Mouse (Mus musculus) retina, postnatal 7 days (tissue): ENCODE data around the gene Asb15.

Experiments
- DNase-seq: peaks from one replicate; pipeline ENCODE4 v3.0.0-alpha.2; 2012; ENCODE audit warnings: low read depth, low spot score

The Asb15 gene

GRCm38 (mm10) chr6:24528064-24528243, at the start of gene Asb15:
Gene Asb15 (plus strand): TSS chr6:24528144.
- DNase-seq = no peak

- DNase-seq = no peak
Observed at GRCm38 (mm10) chr6:24486530-24486929, 41.4 kb upstream of the Asb15 start.

DNA sequence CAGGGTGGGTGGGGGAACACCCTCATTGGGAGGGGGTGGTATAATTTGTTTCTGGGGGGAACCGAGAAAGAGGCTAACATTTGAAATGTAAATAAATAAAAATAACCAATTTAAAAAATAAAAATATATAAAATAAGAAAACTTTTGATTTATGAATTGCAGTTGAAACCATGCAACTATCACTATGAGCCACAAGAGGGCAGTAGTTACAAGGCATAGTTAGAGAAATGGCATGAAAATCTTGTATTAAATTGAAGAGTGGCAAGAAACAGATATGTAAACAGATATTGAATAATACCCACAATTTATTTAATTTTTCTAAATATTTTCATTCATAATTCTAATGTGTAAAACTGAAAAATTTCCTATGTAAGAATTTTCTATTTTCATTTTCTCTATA, 37.6 kb upstream of the Asb15 start:
- no peak for DNase-seq

DNA sequence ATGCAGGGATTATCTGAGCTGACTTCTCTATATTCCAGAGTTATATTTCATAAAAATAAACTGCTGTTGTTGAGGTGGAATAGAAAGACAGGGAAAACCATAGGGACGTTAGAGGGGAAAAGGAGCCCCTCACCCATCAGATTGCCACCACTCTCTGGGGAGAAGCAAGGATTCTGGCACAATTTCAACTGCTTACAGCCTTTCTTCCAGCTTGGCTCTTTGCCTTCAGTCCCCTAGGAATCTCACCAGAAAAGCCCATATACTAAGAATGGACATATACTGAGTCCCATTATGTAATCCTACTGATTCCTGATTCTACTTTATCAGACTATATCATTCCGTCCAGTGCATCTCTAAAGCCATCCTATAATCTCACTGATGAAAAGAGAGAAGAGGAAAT, 23.8 kb upstream of the Asb15 start:
- no peak for DNase-seq

GRCm38 (mm10) chr6:24514552-24515284, 13.2 kb upstream of the Asb15 start, which contains the start of gene Iqub:
Gene Iqub (minus strand): TSS chr6:24515067.
- DNase-seq = no peak

GRCm38 (mm10) chr6:24516197-24516596, 11.7 kb upstream of the Asb15 start:
- DNase-seq = no peak

DNA sequence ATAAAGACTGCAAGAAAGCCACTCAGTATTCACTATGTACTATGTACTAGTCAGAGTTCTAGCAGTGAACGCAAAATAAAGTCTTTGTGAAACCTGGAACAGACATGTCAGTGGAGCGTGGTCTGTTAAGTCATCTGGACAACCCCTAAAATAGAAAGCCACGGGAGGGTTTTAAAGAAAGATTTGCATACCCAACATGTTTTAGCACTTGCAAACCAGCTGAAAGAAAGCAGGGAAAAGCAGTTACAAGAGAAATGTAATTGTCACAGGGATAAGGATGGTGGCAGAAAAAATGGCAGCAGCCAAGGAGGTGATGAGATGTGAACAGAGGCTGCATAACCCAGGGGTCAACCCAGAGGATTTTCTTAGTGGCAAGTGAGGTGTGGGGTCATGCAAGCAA, 2.2 kb upstream of the Asb15 start:
- DNase-seq = no peak

- DNase-seq = peak; percentile 96
Observed at GRCm38 (mm10) chr6:24527155-24528063, 535 bp upstream of the Asb15 start, which contains the start of gene Ndufa5. Gene Ndufa5 (minus strand): TSS chr6:24528013.

- peak; percentile 43 for DNase-seq
Observed at GRCm38 (mm10) chr6:24530166-24530565, 2.2 kb downstream of the Asb15 start.

GRCm38 (mm10) chr6:24530711-24531420, 2.9 kb downstream of the Asb15 start:
- no peak for DNase-seq

- DNase-seq = no peak
Observed at GRCm38 (mm10) chr6:24532804-24533203, 4.9 kb downstream of the Asb15 start.

- DNase-seq = no peak
Observed at GRCm38 (mm10) chr6:24538435-24538834, 10.5 kb downstream of the Asb15 start.

- no peak for DNase-seq
Observed at GRCm38 (mm10) chr6:24540106-24540505, 12.2 kb downstream of the Asb15 start.

- DNase-seq = no peak
Observed at GRCm38 (mm10) chr6:24542393-24542792, 14.4 kb downstream of the Asb15 start.

GRCm38 (mm10) chr6:24543119-24543591, 15.2 kb downstream of the Asb15 start:
- no peak for DNase-seq

DNA sequence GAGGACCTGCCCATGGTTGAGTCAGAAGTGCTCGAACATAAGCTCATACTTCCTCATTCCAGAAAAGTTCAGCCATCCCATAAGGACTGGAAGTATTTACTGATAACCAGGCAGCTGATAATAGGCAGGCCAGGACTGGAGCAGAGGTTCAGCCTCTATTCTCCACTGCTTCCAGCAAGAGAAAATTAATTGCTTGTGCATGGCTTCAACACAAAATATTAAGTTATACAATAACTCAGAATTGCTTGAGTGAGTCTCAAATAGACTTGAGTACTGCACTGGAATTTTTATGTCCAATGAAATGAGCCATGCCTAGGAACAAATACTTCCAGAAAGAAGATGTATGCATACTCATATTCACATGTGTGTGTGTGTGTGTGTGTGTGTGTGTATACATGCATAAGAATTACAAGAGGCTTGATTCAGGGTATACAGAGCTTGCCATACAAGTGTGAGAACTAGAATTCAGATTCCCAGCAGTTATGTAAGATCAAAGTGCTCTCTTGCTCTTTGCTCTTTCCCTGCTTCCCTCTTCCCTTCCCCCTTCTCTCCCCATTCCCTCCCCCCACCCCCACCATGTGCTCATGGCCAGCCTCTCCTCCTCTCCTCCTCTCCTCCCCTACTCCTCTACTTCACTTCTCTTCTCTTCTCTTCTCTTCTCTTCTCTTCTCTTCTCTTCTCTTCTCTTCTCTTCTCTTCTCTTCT, 18.9 kb downstream of the Asb15 start:
- no peak for DNase-seq

DNA sequence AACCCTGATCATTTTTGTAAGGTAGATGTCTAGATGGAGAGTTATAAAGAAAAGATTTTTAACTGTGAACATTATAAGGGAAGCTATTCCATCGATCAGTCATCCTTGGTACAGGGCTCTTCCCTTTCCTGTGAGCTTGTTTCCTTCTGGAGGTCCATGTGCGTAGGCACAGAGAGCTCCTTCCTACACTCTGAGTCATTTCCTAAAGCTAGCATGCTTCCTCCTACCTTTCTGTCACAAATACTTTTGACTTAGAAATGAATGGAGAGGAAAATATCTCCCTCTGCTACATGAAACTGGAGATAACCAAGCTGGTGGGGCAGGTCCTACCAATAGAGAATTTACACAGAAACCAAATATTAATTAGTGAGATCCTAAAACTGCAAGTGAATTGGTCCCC, 21.9 kb downstream of the Asb15 start:
- DNase-seq = no peak

DNA sequence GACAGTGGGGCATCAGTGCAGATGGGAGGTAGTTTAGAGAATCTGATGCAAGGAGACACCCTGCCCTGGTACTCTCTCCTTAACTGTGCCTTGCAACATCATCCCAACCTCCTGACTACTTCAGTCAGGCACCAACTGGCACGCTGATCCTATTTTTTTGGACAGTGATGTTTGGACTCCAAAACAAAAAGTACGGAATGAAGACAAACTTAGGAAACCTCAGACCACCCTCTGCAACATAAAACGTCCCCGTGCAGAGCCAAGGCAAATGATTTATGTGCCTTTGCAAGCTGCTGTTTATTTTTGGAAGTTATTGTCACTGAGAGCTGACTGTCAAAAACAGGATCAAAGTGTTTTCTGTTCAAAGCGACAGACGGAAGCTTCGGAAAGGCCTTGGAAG, 24.1 kb downstream of the Asb15 start:
- DNase-seq = no peak

DNA sequence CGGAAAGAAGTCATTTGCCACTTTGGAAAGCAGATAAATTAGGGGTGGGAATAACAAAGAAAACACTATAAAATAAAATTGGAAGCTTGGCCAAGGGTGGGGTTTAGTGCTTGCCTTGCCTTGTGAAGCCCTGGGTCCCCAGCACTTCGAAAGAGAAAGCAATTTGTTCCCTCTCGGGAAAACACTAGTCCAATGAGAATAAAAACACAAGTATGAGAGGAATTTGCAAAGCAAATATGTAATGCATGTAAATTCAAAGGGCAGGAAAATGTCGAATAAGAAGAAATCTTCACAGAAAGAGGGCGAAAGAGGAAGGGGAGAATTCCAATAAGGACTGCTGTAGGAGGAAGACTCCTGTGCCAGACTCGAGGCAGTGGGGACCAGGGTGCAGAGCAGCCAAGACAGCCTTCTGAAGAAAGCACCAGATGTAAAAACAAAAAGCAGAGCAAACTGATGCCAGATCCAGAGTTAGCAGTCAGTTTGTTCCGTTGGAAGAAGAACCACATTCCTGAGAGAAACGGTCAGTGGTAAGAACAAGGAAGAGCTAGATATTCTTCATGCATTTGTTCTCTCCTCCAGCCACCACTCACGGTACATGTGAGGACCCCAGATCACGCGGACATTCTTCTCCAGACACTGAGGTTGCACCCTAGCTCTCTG, 26.6 kb downstream of the Asb15 start:
- DNase-seq = no peak

GRCm38 (mm10) chr6:24555488-24555887, 27.5 kb downstream of the Asb15 start:
- no peak for DNase-seq

- no peak for DNase-seq
Observed at GRCm38 (mm10) chr6:24564081-24564480, 36.1 kb downstream of the Asb15 start.
